Mouse (Mus musculus) midbrain, postnatal 0 days (tissue): Measurements from ENCODE around the gene Defb35. TPM values are rescaled to one million over a fixed set of nuclear protein-coding genes. Genes with fewer than 3 reads are reported as not detected.
A peak's percentile ranks its signal among the peaks of the same experiment; 100 is the strongest.

Source experiments
- ATAC-seq: fragments of 200-750 bp; cut with Nextera tagmentation; 2 replicates; pipeline ENCODE4 v1.8.0; 2017; ENCODE audit warnings: moderate number of reproducible peaks, mild to moderate bottlenecking, moderate TSS enrichment, moderate library complexity; ENCODE audit not compliant: low FRiP score
- DNase-seq: peaks from one replicate; pipeline ENCODE4 v3.0.0-alpha.2; 2015; ENCODE audit warnings: low spot score
- H3K27ac ChIP-seq: fragments of 300-500 bp; sonication (generic); 2 replicates; pipeline ENCODE4 v1.5.1; 2014; ENCODE audit warnings: low read depth, mild to moderate bottlenecking, low read length, mixed read lengths
- H3K27me3 ChIP-seq: fragments of 300-500 bp; sonication (generic); 2 replicates; pipeline ENCODE4 v1.6.1; 2014; ENCODE audit warnings: low read length, control low read depth, mixed read lengths; ENCODE audit not compliant: insufficient read depth
- H3K36me3 ChIP-seq: fragments of 300-500 bp; sonication (generic); 2 replicates; pipeline ENCODE4 v1.6.1; 2014; ENCODE audit warnings: low read length, control low read depth, mixed read lengths; ENCODE audit not compliant: insufficient read depth
- H3K4me1 ChIP-seq: fragments of 300-500 bp; sonication (generic); 2 replicates; pipeline ENCODE4 v1.6.1; 2014; ENCODE audit warnings: mild to moderate bottlenecking, control low read depth, antibody characterized with exemption, low read length, mixed read lengths; ENCODE audit not compliant: insufficient read depth
- H3K4me2 ChIP-seq: fragments of 300-500 bp; sonication (generic); 2 replicates; pipeline ENCODE4 v1.6.1; 2014; ENCODE audit warnings: low read depth, mild to moderate bottlenecking, low read length, mixed read lengths; ENCODE audit not compliant: poor library complexity, severe bottlenecking
- H3K4me3 ChIP-seq: fragments of 300-500 bp; sonication (generic); 2 replicates; pipeline ENCODE4 v1.5.1; 2014; ENCODE audit warnings: low read depth, mild to moderate bottlenecking, low read length, moderate library complexity
- H3K9ac ChIP-seq: fragments of 300-500 bp; sonication (generic); replicated peaks from 2 replicates; pipeline ENCODE4 v1.6.1; 2014; ENCODE audit warnings: mild to moderate bottlenecking, low read length, moderate library complexity, mixed read lengths; ENCODE audit not compliant: poor library complexity, severe bottlenecking
- H3K9me3 ChIP-seq: fragments of 300-500 bp; sonication (generic); 2 replicates; pipeline ENCODE4 v1.6.1; 2016; ENCODE audit warnings: low read length, control low read depth
- CTCF ChIP-seq: IDR thresholded peaks from 2 replicates; pipeline ENCODE4 v1.5.1; 2016; ENCODE audit warnings: antibody characterized with exemption, mild to moderate bottlenecking
- WGBS: fragments of 180-500 bp; shearing (Covaris S2); extraction: QIAGEN DNeasy Blood & Tissue Kit; methylation state at CpG from one replicate; pipeline ENCODE4 v1.1.7; 2014; 5-methylcytosine and 5-hydroxymethylcytosine counted together
- polyA plus RNA-seq: library from polyadenylated mRNA; unstranded; fragments of >200 nt; fragmentation: Nextera tagmentation; extraction: Ambion mirVana; gene quantifications from 2 replicates; pipeline ENCODE4 v1.2.1, GENCODE M21; 2015
- total RNA-seq: library from RNA; depleted of rRNA; stranded (reverse); fragments of >200 nt; gene quantifications from 2 replicates; pipeline ENCODE4 v1.2.3, GENCODE M21; 2014

Defb35 gene
- total and polyA plus RNA-seq, 2 experiments from 2014 or later: not detected

GRCm38 (mm10) chr8:21932610-21933009 is 5.5 kb upstream of the Defb35 start, which contains the start of gene Defb15:
Gene Defb15 (minus strand): TSS chr8:21932710.
- WGBS: 88% methylated on average over 6 of the region's 6 CpGs
- no peak within 1 kb of the TSS for H3K9ac ChIP-seq
- H3K36me3 ChIP-seq: no peaks in the 10 kb centered on the region
- no peak for ATAC-seq
- no peaks in the 10 kb centered on the region for H3K9me3 ChIP-seq
- no peak for TF ChIP-seq CTCF
- no peak within 1 kb of the TSS for H3K27ac ChIP-seq
- H3K4me2 ChIP-seq: no peak within 1 kb of the TSS
- no peak for DNase-seq
- H3K4me1 ChIP-seq: no peaks in the 10 kb centered on the region
- H3K4me3 ChIP-seq: no peak within 1 kb of the TSS
- no peaks in the 10 kb centered on the region for H3K27me3 ChIP-seq

- Histone ChIP-seq H3K4me1 (no peaks in the 10 kb centered on the region), H3K27me3 (no peaks in the 10 kb centered on the region), H3K9ac (no peak within 1 kb of the TSS), H3K4me3 (no peak within 1 kb of the TSS), H3K4me2 (no peak within 1 kb of the TSS), H3K27ac (no peak within 1 kb of the TSS), H3K36me3 (no peaks in the 10 kb centered on the region), H3K9me3 (no peaks in the 10 kb centered on the region)
- ATAC-seq (no peak), DNase-seq (no peak)
- no peak for TF ChIP-seq CTCF
- 83% methylated on average over 6 of the region's 6 CpGs for WGBS
These were observed 8.3 kb downstream of the Defb35 start, which contains the start of gene Defb13 for GRCm38 (mm10) chr8:21946462-21946861. Gene Defb13 (plus strand): TSS chr8:21946762.

- 0 out of 2 replicates have a peak, but pooled peaks have one; percentile 20 for ATAC-seq
- Histone ChIP-seq H3K36me3 (no peaks in the 10 kb centered on the region), H3K4me3 (no peak overlapping the region), H3K9me3 (no peaks in the 10 kb centered on the region), H3K9ac (no peak overlapping the region), H3K4me1 (no peaks in the 10 kb centered on the region), H3K27ac (no peak overlapping the region), H3K4me2 (no peak overlapping the region), H3K27me3 (no peaks in the 10 kb centered on the region)
- no peak for TF ChIP-seq CTCF
- WGBS: 65% methylated on average over 9 of the region's 9 CpGs
- DNase-seq: peak; percentile 14
These were observed 9.3 kb downstream of the Defb35 start for GRCm38 (mm10) chr8:21947311-21948017.

GRCm38 (mm10) chr8:21955321-21955720 is 17.2 kb downstream of the Defb35 start:
- 6% methylated on average over 9 of the region's 9 CpGs for WGBS
- H3K4me3 ChIP-seq: no peak overlapping the region
- H3K9me3 ChIP-seq: no peaks in the 10 kb centered on the region
- H3K9ac ChIP-seq: no peak overlapping the region
- H3K4me2 ChIP-seq: no peak overlapping the region
- no peaks in the 10 kb centered on the region for H3K4me1 ChIP-seq
- H3K27ac ChIP-seq: no peak overlapping the region
- no peaks in the 10 kb centered on the region for H3K27me3 ChIP-seq
- no peaks in the 10 kb centered on the region for H3K36me3 ChIP-seq
- ATAC-seq (no peak), DNase-seq (peak; percentile 69)
- peak; percentile 89 for TF ChIP-seq CTCF

- Histone ChIP-seq H3K9ac (no peak overlapping the region), H3K27ac (no peak overlapping the region), H3K36me3 (no peaks in the 10 kb centered on the region), H3K4me3 (no peak overlapping the region), H3K9me3 (no peaks in the 10 kb centered on the region), H3K4me1 (no peaks in the 10 kb centered on the region), H3K4me2 (no peak overlapping the region), H3K27me3 (no peaks in the 10 kb centered on the region)
- TF ChIP-seq CTCF: no peak
- ATAC-seq: no peak; the same call in 1 of the 2 replicates
- DNase-seq: no peak
- 81% methylated on average over 3 of the region's 3 CpGs for WGBS
These were observed 18.2 kb downstream of the Defb35 start for GRCm38 (mm10) chr8:21956336-21956735.

GRCm38 (mm10) chr8:21958414-21958813 is 20.3 kb downstream of the Defb35 start, which contains the start of gene Fam90a1a:
Gene Fam90a1a (plus strand): TSS chr8:21958714.
- no peak within 1 kb of the TSS for H3K4me2 ChIP-seq
- H3K36me3 ChIP-seq: no peaks in the 10 kb centered on the region
- H3K4me1 ChIP-seq: no peaks in the 10 kb centered on the region
- ATAC-seq (no peak), DNase-seq (no peak)
- TF ChIP-seq CTCF: no peak
- H3K27me3 ChIP-seq: no peaks in the 10 kb centered on the region
- WGBS: 88% methylated on average over 2 of the region's 2 CpGs
- H3K4me3 ChIP-seq: no peak within 1 kb of the TSS
- H3K9ac ChIP-seq: no peak within 1 kb of the TSS
- no peak within 1 kb of the TSS for H3K27ac ChIP-seq
- H3K9me3 ChIP-seq: no peaks in the 10 kb centered on the region
